Mouse (Mus musculus) frontal cortex, postnatal 25 days (tissue): ENCODE results near the gene Tmem233.
A peak's percentile ranks its signal among the peaks of the same experiment; 100 is the strongest.

Experiments used
- DNase-seq, 2 experiments: peaks; one replicate each; pipeline ENCODE4 v3.0.0; 2022; ENCODE audit warnings: low spot score in 2 of 2

Gene Tmem233

GRCm38 (mm10) chr5:116029071-116029470 is 54.0 kb downstream of the Tmem233 start:
- DNase-seq, result no peak

DNA sequence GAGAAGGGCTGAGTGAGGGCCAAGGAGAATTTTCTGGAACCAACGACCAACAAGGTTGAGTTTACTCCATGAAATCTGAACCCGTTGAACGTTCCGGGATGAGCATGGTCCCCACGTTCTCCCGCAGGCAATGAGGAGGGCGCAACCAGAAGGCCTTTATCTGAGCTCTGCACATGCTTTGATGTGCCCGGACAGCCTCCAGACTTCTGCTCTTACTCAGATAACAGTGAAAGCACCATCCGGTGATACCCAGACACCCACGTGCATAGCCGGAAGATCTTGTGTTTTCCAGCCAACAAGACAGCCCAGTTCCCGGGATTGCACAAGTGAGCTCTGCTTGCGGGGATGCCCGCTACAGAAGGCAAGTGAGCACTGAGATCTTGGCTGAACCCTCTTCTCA is 56.5 kb downstream of the Tmem233 start:
- no peak for DNase-seq

DNA sequence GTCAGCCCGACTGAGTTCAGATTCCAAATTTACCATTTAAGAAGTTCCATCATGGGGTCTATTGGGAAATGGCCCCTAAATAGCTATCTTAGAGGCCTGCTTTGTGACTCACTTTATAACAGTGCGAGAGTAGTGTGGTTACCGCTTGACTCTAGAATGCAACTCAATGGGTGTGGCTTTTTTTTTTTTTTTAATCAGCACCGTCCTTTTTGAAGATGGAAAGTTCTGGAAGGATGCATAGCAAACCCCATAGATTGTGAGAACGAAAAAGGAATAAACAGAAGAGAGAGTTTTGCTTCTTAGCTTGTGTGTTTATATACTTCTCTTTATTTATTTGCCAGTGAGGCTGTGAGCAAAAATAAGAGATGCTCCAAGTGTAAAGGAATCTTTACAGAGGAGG is 56.9 kb downstream of the Tmem233 start:
- DNase-seq, result no peak

DNA sequence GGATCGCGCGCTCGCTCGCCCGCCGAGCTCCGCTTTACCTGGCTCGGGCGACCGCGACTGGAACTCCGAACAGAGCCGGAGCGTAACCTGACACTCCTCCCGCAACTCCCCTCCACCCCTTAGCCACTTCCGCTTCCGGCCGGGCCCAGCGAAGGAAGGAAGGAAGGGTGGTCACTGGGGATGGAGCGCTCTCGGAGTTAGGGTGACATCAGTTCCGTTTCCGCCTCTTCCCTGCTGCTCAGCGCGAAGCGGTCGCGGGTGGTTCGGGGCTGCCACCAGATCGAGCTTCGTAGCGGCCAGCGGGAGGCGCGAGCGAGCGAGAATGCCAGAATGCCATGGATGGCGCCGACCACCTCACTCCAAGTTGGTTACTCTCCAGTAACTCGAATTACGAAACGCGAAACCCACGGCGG is 58.7 kb downstream of the Tmem233 start, which contains the start of gene Prkab1:
TSS of gene Prkab1 (minus strand) at position 182 of the 413 bp plus-strand sequence.
- DNase-seq, result peak; percentile 70 to 82

DNA sequence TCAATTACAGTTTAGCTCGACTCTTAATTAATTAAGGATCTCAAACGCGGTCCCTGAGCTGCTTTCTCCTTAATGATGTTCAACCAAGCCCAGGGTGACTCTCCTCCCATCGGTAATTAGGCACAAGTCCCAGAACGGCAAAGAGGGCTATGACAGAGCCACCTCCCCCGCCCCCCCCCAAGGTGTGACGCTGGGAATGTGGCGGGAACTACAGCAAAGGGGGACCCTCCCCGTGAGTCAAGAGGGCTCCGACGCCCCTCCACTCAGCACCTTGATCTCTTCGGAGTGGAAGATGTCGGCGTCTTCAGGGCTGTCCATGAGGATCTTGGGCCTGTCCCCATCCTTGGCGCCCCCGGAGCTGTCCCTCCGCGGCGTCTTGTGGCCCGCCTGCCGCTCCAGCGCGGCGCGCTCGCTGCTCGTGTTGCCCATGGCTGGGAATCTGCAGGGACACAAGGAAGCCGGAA is 59.2 kb downstream of the Tmem233 start:
- peak in 1 of 2 experiments; percentile 32 for DNase-seq

GRCm38 (mm10) chr5:116023251-116023661 is 59.8 kb downstream of the Tmem233 start:
- DNase-seq, result no peak

DNA sequence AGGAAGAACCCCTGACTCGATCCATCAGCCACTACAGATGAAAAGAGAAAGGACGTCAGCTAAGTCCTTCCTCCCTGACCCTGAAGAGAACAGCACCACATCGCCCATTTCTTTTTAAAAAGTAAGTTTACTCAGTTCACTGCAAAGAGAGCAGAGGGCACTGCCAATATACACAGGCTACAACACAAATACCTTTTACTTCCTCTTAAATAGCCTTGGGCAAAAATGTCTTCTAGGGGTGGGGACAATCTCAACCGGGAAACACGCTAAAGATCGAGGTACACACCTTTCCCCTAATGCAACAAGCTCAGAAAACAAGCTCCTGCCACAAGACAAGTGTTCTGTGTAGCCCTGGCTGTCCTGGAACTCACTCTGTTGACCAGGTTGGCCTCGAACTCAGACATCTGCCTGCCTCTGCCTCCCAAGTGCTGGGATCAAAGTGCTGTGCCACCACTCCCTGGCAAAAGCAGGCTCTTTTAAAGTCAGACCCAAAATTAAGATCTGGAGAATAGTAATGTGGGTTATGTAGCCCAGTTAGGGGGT is 60.3 kb downstream of the Tmem233 start:
- DNase-seq, result no peak

GRCm38 (mm10) chr5:116022131-116022530 is 60.9 kb downstream of the Tmem233 start:
- DNase-seq, result no peak

DNA sequence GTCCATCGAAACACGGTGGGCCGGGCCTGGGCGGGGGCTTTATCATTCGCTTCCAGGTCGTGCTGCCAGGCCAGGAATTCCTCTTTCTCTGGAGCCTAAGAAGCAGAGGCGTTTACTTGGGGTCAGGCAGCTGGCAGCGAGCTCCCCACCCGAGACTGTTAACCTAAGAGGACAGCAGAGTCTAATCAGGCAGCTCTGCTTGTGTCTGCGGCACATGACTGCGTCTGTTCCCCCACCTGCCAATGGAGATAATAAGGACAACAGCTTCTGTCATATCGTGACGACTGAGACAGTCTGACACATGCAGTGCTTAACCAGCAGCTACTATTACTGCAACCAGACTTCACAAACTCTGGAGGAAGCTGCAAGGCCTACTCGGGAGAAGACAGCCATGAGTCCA is 61.5 kb downstream of the Tmem233 start:
- DNase-seq, result no peak

DNA sequence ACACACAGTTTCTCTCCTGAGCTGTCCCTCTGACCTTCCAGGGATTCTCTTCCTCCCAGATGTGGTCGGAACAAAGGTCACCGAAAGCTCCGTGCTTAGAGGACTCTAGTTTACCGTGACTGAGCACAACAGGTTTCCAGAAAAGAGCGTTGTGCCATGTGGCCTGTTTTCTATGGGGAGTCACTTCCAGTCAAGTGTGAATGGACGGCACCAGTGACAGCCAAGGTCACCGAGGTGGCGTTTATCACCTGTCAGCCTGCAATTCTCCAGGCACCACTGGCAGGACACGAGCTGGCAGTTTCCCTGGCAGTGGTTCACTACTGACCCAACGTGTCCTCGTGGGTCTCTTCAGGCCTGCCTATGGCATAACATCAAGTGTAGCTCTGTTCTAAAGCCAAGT is 63.7 kb downstream of the Tmem233 start:
- no peak for DNase-seq

DNA sequence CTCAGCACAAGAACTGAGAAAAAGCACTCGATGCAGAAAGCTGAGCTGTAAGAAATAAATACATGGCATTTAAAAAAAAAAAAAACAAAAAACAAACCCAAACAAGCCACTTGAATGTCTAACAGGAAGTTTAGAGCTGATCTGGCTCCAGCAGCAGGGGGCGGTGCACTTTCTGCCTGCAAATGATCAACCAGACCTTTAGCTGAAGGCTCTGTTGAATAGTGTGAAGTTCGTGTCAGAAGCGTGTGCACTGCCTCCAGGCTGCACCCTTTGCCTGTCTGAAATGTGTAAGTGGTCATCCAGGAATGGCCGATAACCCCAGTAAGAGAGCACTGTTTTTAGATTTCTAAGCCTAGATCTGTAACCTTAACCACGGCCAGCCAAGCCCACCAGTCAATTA is 64.3 kb downstream of the Tmem233 start:
- no peak for DNase-seq

GRCm38 (mm10) chr5:116018196-116018595 is 64.8 kb downstream of the Tmem233 start:
- no peak for DNase-seq

GRCm38 (mm10) chr5:116017391-116017790 is 65.7 kb downstream of the Tmem233 start:
- DNase-seq, result no peak

DNA sequence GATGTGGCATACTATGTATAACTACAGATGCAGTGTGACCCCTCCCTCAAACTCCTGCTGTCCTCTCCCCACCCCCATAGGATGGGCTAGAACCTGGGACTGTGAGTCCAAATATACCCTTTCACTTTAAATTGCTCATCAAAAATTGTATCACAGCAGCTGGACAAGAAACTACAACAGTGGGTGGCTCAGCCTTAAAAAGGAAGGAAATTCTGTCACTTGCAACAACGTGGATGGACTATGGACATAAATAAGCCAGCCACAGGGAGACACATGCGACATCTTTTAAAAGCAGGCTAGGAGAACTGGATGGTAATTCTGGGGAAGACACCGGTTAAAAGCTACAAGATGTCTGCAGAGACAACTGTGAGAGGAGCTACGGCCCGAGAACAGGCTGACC is 66.5 kb downstream of the Tmem233 start:
- no peak for DNase-seq

GRCm38 (mm10) chr5:116014237-116014636 is 68.8 kb downstream of the Tmem233 start:
- no peak for DNase-seq

DNA sequence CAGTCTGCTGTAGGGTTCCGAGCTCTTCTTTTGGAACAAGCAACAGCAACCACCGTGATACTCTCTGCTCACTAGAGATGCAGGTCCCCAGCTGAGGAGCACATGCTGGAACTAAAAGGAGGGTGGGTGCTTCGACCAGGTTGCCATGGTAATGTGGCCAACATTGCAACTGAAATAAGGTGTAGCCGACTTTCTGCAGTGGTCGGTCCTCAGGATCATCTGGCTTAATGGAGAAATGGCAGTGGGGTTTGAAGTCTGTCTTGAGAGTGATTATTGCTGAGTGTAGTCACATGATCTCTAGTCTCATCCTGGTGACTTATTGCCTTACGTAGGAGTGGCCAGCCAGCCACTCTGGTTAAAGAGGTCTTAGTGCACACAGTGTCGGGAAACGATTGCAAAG is 69.2 kb downstream of the Tmem233 start:
- no peak for DNase-seq

DNA sequence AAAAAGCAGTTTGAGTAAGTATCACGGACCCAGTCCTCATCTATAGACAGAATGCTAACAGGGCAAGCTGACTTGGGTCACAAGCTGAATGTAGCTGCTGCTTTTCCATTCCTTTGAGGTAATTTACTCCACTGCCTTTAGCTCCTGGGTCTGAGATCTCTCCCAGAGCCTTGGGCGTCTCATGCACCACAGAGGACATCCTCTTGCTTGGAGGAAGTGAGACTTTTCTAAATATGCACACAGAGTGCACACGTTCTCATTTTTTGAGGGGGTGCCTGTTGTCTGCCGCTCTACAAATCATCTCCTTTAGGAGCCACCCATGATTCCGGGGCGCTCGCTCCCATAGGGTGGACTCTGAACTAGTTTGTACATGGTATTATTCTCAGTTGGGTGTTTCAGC is 70.5 kb downstream of the Tmem233 start:
- no peak for DNase-seq

- DNase-seq, result no peak
These were observed 71.3 kb downstream of the Tmem233 start for GRCm38 (mm10) chr5:116011700-116012099.

DNA sequence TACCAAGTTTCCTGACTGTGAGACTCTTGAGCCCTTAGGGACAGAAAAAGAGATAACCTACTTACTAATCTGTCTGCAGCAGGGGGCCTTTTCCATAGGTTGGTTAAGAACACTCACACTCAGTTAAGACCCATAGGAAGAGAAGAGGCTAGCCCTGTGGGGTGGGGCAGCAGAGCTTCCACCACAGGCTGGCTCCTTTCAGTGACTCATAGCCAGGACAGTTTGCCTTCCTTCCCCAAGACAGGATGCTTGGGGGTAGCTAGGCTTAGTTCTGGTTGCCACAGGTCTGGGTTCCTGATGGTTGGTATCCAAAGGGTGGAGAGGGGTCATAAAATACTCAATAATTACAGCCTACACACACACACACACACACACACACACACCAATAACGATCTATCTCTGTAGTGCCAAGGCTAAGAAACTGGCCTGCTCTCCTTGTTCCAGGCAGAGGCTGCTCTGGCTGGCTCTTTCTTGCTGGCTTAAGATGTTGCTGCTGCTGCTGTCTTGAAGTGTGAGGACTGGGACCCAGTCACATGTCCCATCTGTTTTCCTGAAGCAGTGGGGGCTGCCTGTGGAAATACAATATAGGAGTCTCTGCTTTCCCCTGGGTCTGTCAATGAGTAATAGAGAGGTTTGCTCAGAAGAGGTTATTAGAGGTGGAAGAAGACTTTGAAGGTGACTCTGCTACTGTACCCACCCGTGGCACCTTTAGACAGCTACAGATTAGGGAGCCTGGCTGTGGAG is 73.0 kb downstream of the Tmem233 start:
- no peak for DNase-seq

- DNase-seq, result no peak
These were observed 73.8 kb downstream of the Tmem233 start for GRCm38 (mm10) chr5:116009091-116009851.

DNA sequence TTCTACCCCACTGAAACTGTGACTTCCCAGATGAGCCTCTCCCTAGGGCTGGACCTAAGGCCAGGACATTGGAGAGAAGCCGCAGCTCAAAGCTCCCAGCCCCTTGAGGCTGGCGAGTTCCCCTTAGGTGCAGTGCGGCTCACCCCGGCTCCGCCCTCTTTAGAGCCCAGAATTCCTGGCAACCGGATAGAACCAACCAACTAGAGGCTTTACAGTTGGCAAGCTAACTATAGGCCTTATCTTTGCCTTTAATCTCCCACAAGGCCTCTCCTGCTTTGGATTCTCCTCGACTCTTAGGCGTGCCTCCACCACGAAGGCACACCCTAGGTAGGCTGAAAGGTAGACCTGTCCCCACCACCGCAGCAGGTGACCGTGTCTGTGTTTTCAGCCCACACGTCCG is 75.3 kb downstream of the Tmem233 start:
- no peak for DNase-seq

DNA sequence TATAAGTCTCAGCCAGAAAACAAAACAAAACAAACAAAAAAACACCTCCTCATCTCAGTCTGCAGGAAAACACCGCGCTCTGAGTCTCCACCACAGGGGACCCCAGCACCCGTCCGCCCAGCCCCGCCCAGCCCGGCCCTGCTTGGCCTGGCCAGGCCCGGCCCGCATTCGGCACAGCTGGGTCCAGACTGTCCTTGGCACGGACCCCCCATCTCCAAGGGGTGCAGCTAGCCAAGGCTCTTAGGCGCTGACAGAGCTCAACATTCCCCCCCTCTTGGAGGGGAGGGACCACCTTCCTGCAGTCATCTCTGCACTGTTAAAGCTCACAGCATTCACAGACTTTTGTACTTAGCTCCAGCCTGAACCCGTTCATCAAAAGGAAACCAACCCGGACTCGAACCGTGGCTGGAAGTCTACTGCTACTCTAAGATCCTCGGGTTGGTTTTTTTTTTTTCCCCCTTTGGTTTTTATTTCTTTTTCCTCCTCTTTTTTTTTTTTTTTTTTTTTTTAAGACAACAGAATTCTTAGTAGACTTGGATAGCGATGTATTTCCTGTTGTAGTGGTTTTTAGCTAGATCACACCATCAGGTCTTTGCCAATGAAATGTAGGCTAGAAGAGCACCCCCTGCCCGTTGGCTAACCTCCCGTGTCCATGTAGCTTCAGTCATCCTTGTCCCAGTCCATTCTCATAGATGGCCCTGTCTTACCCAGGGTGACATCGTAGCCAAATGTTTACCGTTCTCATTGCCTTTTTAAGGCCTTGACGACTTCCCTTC is 76.5 kb downstream of the Tmem233 start:
- DNase-seq, result no peak
